Mouse (Mus musculus): ENCODE results near the gene Mtr.
"Not testable (repeated sequence)": the region's sequence is repeated elsewhere in the genome, so short reads cannot be mapped to it uniquely, and the experiment has no call there.

- not testable (repeated sequence) for TF ChIP-seq CTCF, EP300 (IDR thresholded peaks at IDR 0.05; ENCODE audit: low read depth)
These were observed 121.5 kb downstream of the Mtr start for GRCm38 (mm10) chr13:12136461-12136860.
